Mouse (Mus musculus) stomach, adult 2 months (tissue): ENCODE data around the gene Zfp518b. TPM values are rescaled to one million over a fixed set of nuclear protein-coding genes. Genes with fewer than 3 reads are reported as not detected.

Experiments used
- polyA plus RNA-seq: library from polyadenylated mRNA; depleted of rRNA; stranded (reverse); fragments of >200 nt; gene quantifications from 2 replicates; pipeline ENCODE4 v1.2.3, GENCODE M21; 2012; rRNA removed

Zfp518b gene
- 0.27 and 0.35 TPM in 2 replicates for polyA plus RNA-seq

GRCm38 (mm10) chr5:38684164-38684911 is at the start of gene Zfp518b:
TSS of gene Zfp518b (minus strand) at chr5:38684826.

Other genes starting within 250 kb of the Zfp518b start
- gene Slc2a9, start 181.7 kb downstream of the Zfp518b start, polyA plus RNA-seq, result 0.34 and 0.65 TPM in 2 replicates
- 71.4 and 79.3 TPM in 2 replicates for gene Wdr1, start 121.6 kb downstream of the Zfp518b start, polyA plus RNA-seq
- gene Clnk, start 192.0 kb upstream of the Zfp518b start, polyA plus RNA-seq, result not detected in 2 replicates